Mouse (Mus musculus): ENCODE measurements around the gene Fitm2. TPM values are rescaled to one million over a fixed set of nuclear protein-coding genes. Genes with fewer than 3 reads are reported as not detected.
A peak's percentile ranks its signal among the peaks of the same experiment; 100 is the strongest.

The Fitm2 gene
- polyA plus RNA-seq, 1 experiment from 2014 or later, result 15.3 TPM

DNA sequence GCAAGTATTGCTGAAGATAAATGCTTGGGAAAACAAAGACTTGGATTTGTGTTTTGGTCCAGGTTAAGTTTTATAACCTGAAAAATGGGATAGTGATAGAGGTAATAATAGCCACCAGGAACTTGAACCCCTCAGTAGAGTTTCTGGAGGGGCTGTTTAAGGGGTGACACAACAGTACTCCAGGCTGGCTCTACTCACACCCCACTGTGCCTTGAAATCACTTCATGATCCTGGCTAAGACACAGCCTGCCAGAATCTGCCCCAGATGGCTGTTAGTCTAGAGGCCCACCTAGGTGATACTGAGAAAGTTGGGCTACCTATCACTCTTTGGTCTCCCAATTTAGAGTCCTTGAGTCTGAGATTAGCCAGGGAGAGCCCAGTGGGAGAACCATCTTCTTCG is 32.9 kb downstream of the Fitm2 start:
- 42% methylated on average over 1 of the region's 1 CpGs for WGBS
- peaks cover 4% of the 10 kb centered on the region for H3K4me1 ChIP-seq (ENCODE audit: control insufficient read depth, insufficient read depth, low read length)
- no peaks in the 10 kb centered on the region for H3K9me3 ChIP-seq (replicated peaks; ENCODE audit: control insufficient read depth, low read length)
- H3K4me2 ChIP-seq (ENCODE audit: low read depth, low read length), result no peak overlapping the region
- ATAC-seq (replicated peaks; ENCODE audit: extremely low read depth, insufficient read depth, low FRiP score), result no peak
- no peak overlapping the region for H3K9ac ChIP-seq (ENCODE audit: low read length)
- H3K36me3 ChIP-seq (ENCODE audit: control insufficient read depth, insufficient read depth), result no peaks in the 10 kb centered on the region
- H3K27ac ChIP-seq (ENCODE audit: low read length), result no peak overlapping the region
- no peak overlapping the region for H3K4me3 ChIP-seq (ENCODE audit: low read length)
- H3K27me3 ChIP-seq (ENCODE audit: control insufficient read depth, insufficient read depth, low read length), result peaks cover 14% of the 10 kb centered on the region

DNA sequence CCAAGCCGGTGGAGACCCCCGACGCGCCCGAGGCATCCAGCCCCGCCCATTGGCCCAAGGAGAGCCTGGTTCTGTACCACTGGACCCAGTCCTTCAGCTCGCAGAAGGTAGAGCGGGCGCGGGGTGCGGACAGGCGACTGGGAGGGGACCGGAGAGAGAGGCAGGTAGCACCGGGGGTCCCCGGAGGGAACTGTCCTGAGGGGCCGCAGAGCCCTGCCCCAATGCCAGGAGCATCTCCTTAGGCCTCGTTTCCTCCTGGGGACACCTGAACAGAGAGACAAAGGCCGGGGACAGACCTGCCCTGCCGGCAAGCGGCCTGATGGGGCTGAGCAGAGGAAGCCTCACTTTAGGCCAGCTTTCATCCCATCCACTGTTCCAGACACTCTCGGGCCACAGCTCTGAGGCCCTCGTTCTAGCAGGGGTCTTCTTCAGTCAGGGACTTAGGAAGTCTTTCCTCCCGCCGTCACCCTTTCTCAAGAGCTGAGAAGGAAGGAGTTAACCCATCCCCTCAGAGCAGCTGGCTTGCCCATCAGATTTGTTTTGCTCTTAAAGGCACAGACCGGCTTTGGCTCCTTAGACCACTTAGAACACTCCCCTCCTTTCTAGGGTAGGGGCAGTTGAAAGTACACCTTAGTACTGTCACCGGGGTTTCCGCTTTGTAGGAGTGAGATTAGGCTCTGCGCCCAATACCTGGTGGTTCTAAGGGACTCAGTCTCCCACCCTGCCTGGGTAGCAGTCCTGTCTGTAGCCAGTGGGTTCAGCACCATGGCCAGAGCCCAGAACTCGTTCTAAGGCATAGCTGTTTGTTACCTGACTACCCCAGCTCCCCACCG is 33.6 kb downstream of the Fitm2 start:
- WGBS, result 2% methylated on average over 30 of the region's 30 CpGs
- Histone ChIP-seq H3K4me2 (ENCODE audit: low read depth, low read length) (peak overlapping the region; percentile 49), H3K36me3 (ENCODE audit: control insufficient read depth, insufficient read depth) (no peaks in the 10 kb centered on the region), H3K27me3 (ENCODE audit: control insufficient read depth, insufficient read depth, low read length) (peaks cover 14% of the 10 kb centered on the region), H3K9me3 (replicated peaks; ENCODE audit: control insufficient read depth, low read length) (no peaks in the 10 kb centered on the region), H3K9ac (ENCODE audit: low read length) (no peak overlapping the region), H3K27ac (ENCODE audit: low read length) (no peak overlapping the region), H3K4me1 (ENCODE audit: control insufficient read depth, insufficient read depth, low read length) (peaks cover 4% of the 10 kb centered on the region), H3K4me3 (ENCODE audit: low read length) (peak overlapping the region; percentile 25)
- no peak for ATAC-seq (replicated peaks; ENCODE audit: extremely low read depth, insufficient read depth, low FRiP score)

DNA sequence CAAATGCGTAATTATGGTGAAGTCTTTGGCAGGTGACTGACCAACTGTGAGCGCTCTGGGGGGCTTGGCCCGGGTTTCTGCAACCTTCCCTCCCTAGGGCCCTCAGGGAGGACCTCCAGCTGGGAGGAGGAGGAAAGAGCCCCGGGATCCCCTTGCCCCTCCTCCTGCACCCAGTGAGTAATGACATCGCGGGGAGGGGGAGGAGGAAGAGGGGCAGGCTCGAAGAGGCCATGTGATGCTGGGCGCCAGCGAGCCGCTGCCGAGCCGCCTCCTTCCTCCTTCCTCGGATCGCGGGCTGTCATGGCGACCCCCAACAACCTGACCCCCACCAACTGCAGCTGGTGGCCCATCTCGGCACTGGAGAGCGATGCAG is 34.2 kb downstream of the Fitm2 start, which contains the start of gene Gdap1l1:
Gene Gdap1l1, plus strand, starts transcription at position 231 of the 373 bp plus-strand sequence.
- peaks cover 14% of the 10 kb centered on the region for H3K27me3 ChIP-seq (ENCODE audit: control insufficient read depth, insufficient read depth, low read length)
- no peaks in the 10 kb centered on the region for H3K9me3 ChIP-seq (replicated peaks; ENCODE audit: control insufficient read depth, low read length)
- peak within 1 kb of the TSS; percentile 49 for H3K4me2 ChIP-seq (ENCODE audit: low read depth, low read length)
- under 1% methylated on average over 18 of the region's 18 CpGs for WGBS
- no peak within 1 kb of the TSS for H3K27ac ChIP-seq (ENCODE audit: low read length)
- peak within 1 kb of the TSS; percentile 25 for H3K4me3 ChIP-seq (ENCODE audit: low read length)
- H3K4me1 ChIP-seq (ENCODE audit: control insufficient read depth, insufficient read depth, low read length), result peaks cover 4% of the 10 kb centered on the region
- H3K9ac ChIP-seq (ENCODE audit: low read length), result no peak within 1 kb of the TSS
- no peak for ATAC-seq (replicated peaks; ENCODE audit: extremely low read depth, insufficient read depth, low FRiP score)
- no peaks in the 10 kb centered on the region for H3K36me3 ChIP-seq (ENCODE audit: control insufficient read depth, insufficient read depth)

DNA sequence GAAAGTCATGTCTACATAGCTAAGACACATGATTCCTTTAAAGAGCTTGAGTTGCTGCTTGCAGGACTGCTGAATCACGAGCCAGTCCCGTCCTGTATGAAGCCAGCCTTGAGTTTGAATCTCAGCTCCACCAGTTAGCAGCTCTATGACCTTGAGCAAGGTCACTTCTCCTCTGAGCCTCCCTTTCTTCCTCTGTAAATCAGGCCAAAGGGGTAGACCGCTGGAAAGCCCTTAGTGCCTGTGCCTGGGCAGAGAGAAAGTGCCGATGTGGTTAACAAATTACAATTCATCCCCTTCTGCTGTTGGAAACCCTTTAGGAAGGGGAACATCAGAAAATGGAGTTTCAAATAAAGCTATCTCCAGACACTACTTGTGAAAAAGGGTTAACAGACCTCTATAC is 34.6 kb downstream of the Fitm2 start:
- no peak for ATAC-seq (replicated peaks; ENCODE audit: extremely low read depth, insufficient read depth, low FRiP score)
- Histone ChIP-seq H3K9ac (ENCODE audit: low read length) (no peak overlapping the region), H3K36me3 (ENCODE audit: control insufficient read depth, insufficient read depth) (no peaks in the 10 kb centered on the region), H3K9me3 (replicated peaks; ENCODE audit: control insufficient read depth, low read length) (no peaks in the 10 kb centered on the region), H3K27me3 (ENCODE audit: control insufficient read depth, insufficient read depth, low read length) (peaks cover 14% of the 10 kb centered on the region), H3K27ac (ENCODE audit: low read length) (no peak overlapping the region), H3K4me2 (ENCODE audit: low read depth, low read length) (no peak overlapping the region), H3K4me3 (ENCODE audit: low read length) (no peak overlapping the region), H3K4me1 (ENCODE audit: control insufficient read depth, insufficient read depth, low read length) (peaks cover 4% of the 10 kb centered on the region)
- WGBS, result 38% methylated on average over 4 of the region's 4 CpGs

DNA sequence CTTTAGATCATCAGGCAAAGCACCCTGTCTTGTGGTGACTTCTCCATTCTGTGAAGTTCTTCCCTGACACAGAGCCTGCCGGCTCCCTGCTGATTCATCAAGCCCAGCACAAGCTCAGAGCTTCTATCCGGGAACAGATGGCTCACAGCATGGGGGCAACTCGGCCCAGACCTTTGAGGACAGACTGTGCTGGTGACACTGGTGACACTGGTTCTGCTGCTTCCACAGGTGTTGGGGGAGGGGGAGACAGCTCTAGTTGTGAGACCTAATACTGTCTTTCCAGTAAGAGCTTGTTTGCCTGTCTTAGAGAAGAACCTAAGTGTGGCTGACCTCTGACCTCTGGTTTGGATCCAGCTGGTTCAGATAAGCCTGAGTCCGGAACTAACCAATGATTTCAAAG is 38.5 kb downstream of the Fitm2 start:
- Histone ChIP-seq H3K36me3 (ENCODE audit: control insufficient read depth, insufficient read depth) (no peaks in the 10 kb centered on the region), H3K27ac (ENCODE audit: low read length) (no peak overlapping the region), H3K4me2 (ENCODE audit: low read depth, low read length) (no peak overlapping the region), H3K27me3 (ENCODE audit: control insufficient read depth, insufficient read depth, low read length) (peaks cover 13% of the 10 kb centered on the region), H3K4me3 (ENCODE audit: low read length) (no peak overlapping the region), H3K4me1 (ENCODE audit: control insufficient read depth, insufficient read depth, low read length) (peaks cover 4% of the 10 kb centered on the region), H3K9ac (ENCODE audit: low read length) (no peak overlapping the region), H3K9me3 (replicated peaks; ENCODE audit: control insufficient read depth, low read length) (no peaks in the 10 kb centered on the region)
- 13% methylated on average over 4 of the region's 4 CpGs for whole genome bisulfite sequencing
- no peak for ATAC-seq (replicated peaks; ENCODE audit: extremely low read depth, insufficient read depth, low FRiP score)

DNA sequence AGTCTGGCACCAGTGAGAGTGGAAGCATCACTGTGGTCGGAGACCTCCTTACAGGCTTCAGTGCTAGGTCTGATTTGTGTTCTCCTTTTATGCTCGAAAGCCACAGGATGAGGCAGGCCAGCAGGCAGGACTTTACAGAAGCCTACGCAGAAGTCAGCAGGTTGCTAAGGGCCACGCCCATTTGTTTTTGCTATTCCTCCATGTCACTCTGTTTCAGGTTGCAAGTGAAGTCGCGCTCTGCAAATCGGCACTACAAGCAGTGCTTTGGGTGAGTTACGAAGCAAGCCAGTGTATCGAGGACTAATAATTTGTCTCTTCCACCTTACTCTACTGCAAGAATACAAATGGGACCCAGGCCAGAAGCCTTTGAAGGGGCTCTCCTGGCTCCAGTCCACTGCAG is 41.1 kb downstream of the Fitm2 start:
- ATAC-seq (replicated peaks; ENCODE audit: extremely low read depth, insufficient read depth, low FRiP score), result no peak
- Histone ChIP-seq H3K36me3 (ENCODE audit: control insufficient read depth, insufficient read depth) (no peaks in the 10 kb centered on the region), H3K27ac (ENCODE audit: low read length) (no peak overlapping the region), H3K4me2 (ENCODE audit: low read depth, low read length) (no peak overlapping the region), H3K4me1 (ENCODE audit: control insufficient read depth, insufficient read depth, low read length) (no peaks in the 10 kb centered on the region), H3K4me3 (ENCODE audit: low read length) (no peak overlapping the region), H3K27me3 (ENCODE audit: control insufficient read depth, insufficient read depth, low read length) (no peaks in the 10 kb centered on the region), H3K9ac (ENCODE audit: low read length) (no peak overlapping the region), H3K9me3 (replicated peaks; ENCODE audit: control insufficient read depth, low read length) (no peaks in the 10 kb centered on the region)
- 77% methylated on average over 9 of the region's 9 CpGs for WGBS

GRCm38 (mm10) chr2:163428346-163429011 is 44.0 kb downstream of the Fitm2 start:
- no peak overlapping the region for H3K27ac ChIP-seq (ENCODE audit: low read length)
- no peak for ATAC-seq (replicated peaks; ENCODE audit: extremely low read depth, insufficient read depth, low FRiP score)
- no peak overlapping the region for H3K9ac ChIP-seq (ENCODE audit: low read length)
- no peaks in the 10 kb centered on the region for H3K9me3 ChIP-seq (replicated peaks; ENCODE audit: control insufficient read depth, low read length)
- no peak overlapping the region for H3K4me2 ChIP-seq (ENCODE audit: low read depth, low read length)
- no peaks in the 10 kb centered on the region for H3K4me1 ChIP-seq (ENCODE audit: control insufficient read depth, insufficient read depth, low read length)
- H3K4me3 ChIP-seq (ENCODE audit: low read length), result no peak overlapping the region
- no peaks in the 10 kb centered on the region for H3K36me3 ChIP-seq (ENCODE audit: control insufficient read depth, insufficient read depth)
- no peaks in the 10 kb centered on the region for H3K27me3 ChIP-seq (ENCODE audit: control insufficient read depth, insufficient read depth, low read length)
- WGBS, result 33% methylated on average over 4 of the region's 4 CpGs

DNA sequence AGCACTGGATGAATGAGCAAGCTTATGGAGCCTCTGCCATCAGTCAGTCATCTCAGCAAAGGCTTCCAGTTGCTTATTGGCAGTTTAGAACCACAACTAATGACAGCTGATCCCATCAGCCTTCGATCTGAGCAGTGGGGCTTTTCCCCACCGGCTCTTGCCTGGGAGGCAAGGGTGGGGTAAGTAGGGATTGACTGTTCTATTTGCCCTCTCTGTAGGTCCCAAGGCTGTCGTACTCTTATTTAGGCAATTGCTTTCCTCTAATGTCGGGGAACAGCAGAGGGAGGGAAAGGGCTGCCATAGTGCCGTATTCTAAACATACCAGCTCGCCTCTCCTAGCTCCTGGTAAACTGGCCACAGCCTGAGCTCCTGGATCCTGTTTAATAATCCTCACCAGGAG is 47.8 kb downstream of the Fitm2 start, which contains the start of gene Oser1:
Gene Oser1, minus strand, starts transcription at position 101 of the 400 bp plus-strand sequence.
- WGBS, result 83% methylated on average over 6 of the region's 6 CpGs

More for the DNA sequence above, 47.8 kb downstream of the Fitm2 start, which contains the start of gene Oser1:
- peaks cover 14% of the 10 kb centered on the region for H3K4me1 ChIP-seq (ENCODE audit: control insufficient read depth, insufficient read depth, low read length)
- no peaks in the 10 kb centered on the region for H3K9me3 ChIP-seq (replicated peaks; ENCODE audit: control insufficient read depth, low read length)
- no peak within 1 kb of the TSS for H3K4me2 ChIP-seq (ENCODE audit: low read depth, low read length)
- H3K9ac ChIP-seq (ENCODE audit: low read length), result no peak within 1 kb of the TSS
- ATAC-seq (replicated peaks; ENCODE audit: extremely low read depth, insufficient read depth, low FRiP score), result no peak
- H3K27me3 ChIP-seq (ENCODE audit: control insufficient read depth, insufficient read depth, low read length), result no peaks in the 10 kb centered on the region
- H3K4me3 ChIP-seq (ENCODE audit: low read length), result no peak within 1 kb of the TSS
- no peaks in the 10 kb centered on the region for H3K36me3 ChIP-seq (ENCODE audit: control insufficient read depth, insufficient read depth)
- H3K27ac ChIP-seq (ENCODE audit: low read length), result no peak within 1 kb of the TSS

Data from heart, embryonic 16.5 days (tissue).